ENCODE assay signal across 10 mouse cellular contexts in genomic region chr1:160561381-160561780, GRCm38 (mm10).
DNase-seq lines count a peak whose midpoint lies in the region; ATAC-seq and TF ChIP-seq lines count a peak whose summit lies in the region.
"Had no signal": no experiment of that assay in that cellular context is flagged by ENCODE, and none has a peak within 500 bp of the region (broad histone marks: within the 10 kb centered on the region; RNA-seq: fewer than 3 reads in every experiment).

No protein-coding gene starts in this region.

- H3K9ac ChIP-seq in kidney, embryonic 14.5 days (ENCODE audit: low read depth, low read length) = no peak overlapping the region
- H3K9ac ChIP-seq in ES-E14 (ENCODE audit: insufficient read depth, low read depth, low read length, poor library complexity, severe bottlenecking) = no peak overlapping the region
- H3K9ac ChIP-seq: liver, embryonic 15.5 days; stomach, embryonic 15.5 days had no signal

- TF ChIP-seq CTCF in bone marrow, adult 2 months (IDR thresholded peaks at IDR 0.05; ENCODE audit: control insufficient read depth, insufficient read depth, low read length) = peak; percentile 24

- DNase-seq in kidney, postnatal 36 days = peak; percentile 6 to 17
- peak; percentile 27 for DNase-seq in ES-E14 (ENCODE audit: low read depth, low spot score)
- peak; percentile 8 for DNase-seq in lung, postnatal 14 days
- no peak for DNase-seq in urinary bladder, postnatal 25 days (ENCODE audit: low spot score)
- DNase-seq in spleen, postnatal 10 days (ENCODE audit: low spot score in 2 of 2) = no peak

- H3K27me3 ChIP-seq in kidney, embryonic 14.5 days (ENCODE audit: control insufficient read depth, insufficient read depth, low read length) = no peaks in the 10 kb centered on the region
- H3K27me3 ChIP-seq: liver, embryonic 15.5 days; stomach, embryonic 15.5 days had no signal

- in situ Hi-C loops in ES-E14 (cut with MboI; ENCODE audit: low sequenced_read_pairs in 2 of 2, unreplicated experiment in 2 of 2) = loop anchor here in 1 of 2 experiments (25.0 kb wide), 1 partner anchor 151 kb away; no protein-coding TSS in a partner anchor

- no peak for TF ChIP-seq POLR2A in bone marrow, adult 2 months (IDR thresholded peaks at IDR 0.05; ENCODE audit: borderline replicate concordance, control insufficient read depth, low read depth, low read length)

- H3K4me2 ChIP-seq in kidney, embryonic 14.5 days (replicated peaks; ENCODE audit: low read depth, low read length) = no peak overlapping the region
- H3K4me2 ChIP-seq: liver, embryonic 15.5 days; stomach, embryonic 15.5 days had no signal

- no peak for ATAC-seq in kidney, embryonic 14.5 days (ENCODE audit: low FRiP score, low TSS enrichment)

- no peaks in the 10 kb centered on the region for H3K4me1 ChIP-seq in kidney, embryonic 14.5 days (ENCODE audit: control insufficient read depth, insufficient read depth, low read length)
- no peaks in the 10 kb centered on the region for H3K4me1 ChIP-seq in ES-E14 (ENCODE audit: control insufficient read depth in 2 of 2, insufficient read depth in 2 of 2, low read length in 2 of 2, poor library complexity in 1 of 2)
- no peaks in the 10 kb centered on the region for H3K4me1 ChIP-seq in bone marrow, adult 2 months (ENCODE audit: control insufficient read depth, insufficient read depth, low read length)
- H3K4me1 ChIP-seq: liver, embryonic 15.5 days; stomach, embryonic 15.5 days had no signal

- no peaks in the 10 kb centered on the region for H3K36me3 ChIP-seq in kidney, embryonic 14.5 days (ENCODE audit: control insufficient read depth, insufficient read depth, low read length)
- no peaks in the 10 kb centered on the region for H3K36me3 ChIP-seq in ES-E14 (ENCODE audit: control insufficient read depth, insufficient read depth, low read length, poor library complexity, severe bottlenecking)
- H3K36me3 ChIP-seq: liver, embryonic 15.5 days; stomach, embryonic 15.5 days had no signal

- H3K27ac ChIP-seq in kidney, embryonic 14.5 days (ENCODE audit: low read depth, low read length) = no peak overlapping the region
- H3K27ac ChIP-seq in ES-E14 (ENCODE audit: insufficient read depth, low read depth, low read length, poor library complexity, severe bottlenecking) = no peak overlapping the region
- no peak overlapping the region for H3K27ac ChIP-seq in bone marrow, adult 2 months (ENCODE audit: control insufficient read depth, insufficient read depth, low read depth, low read length, poor library complexity)
- H3K27ac ChIP-seq: liver, embryonic 15.5 days; stomach, embryonic 15.5 days had no signal

- WGBS in kidney, embryonic 14.5 days = 74% methylated on average over 1 of the region's 1 CpGs
- WGBS in bone marrow, adult 2 months = 84% methylated on average over 1 of the region's 1 CpGs

- H3K9me3 ChIP-seq in kidney, embryonic 14.5 days (ENCODE audit: control insufficient read depth, low read length) = no peaks in the 10 kb centered on the region
- no peaks in the 10 kb centered on the region for H3K9me3 ChIP-seq in ES-E14 (ENCODE audit: control insufficient read depth, insufficient read depth, low read depth, low read length)
- H3K9me3 ChIP-seq: liver, embryonic 15.5 days; stomach, embryonic 15.5 days had no signal

- H3K4me3 ChIP-seq in kidney, embryonic 14.5 days (ENCODE audit: low read length) = no peak overlapping the region
- H3K4me3 ChIP-seq in ES-E14 (ENCODE audit: insufficient read depth in 1 of 2, low read depth in 1 of 2, low read length in 2 of 2, poor library complexity in 1 of 2, severe bottlenecking in 1 of 2) = no peak overlapping the region
- no peak overlapping the region for H3K4me3 ChIP-seq in bone marrow, adult 2 months (replicated peaks; ENCODE audit: control insufficient read depth, low read depth, low read length)
- H3K4me3 ChIP-seq: erythroblast, embryonic 14.5 days; liver, embryonic 15.5 days; stomach, embryonic 15.5 days had no signal

TF ChIP-seq in ES-E14, 5 proteins besides CTCF, POLR2A, EP300 and RAD21:
- peak; percentile 93 for TF ChIP-seq ZC3H11A (IDR thresholded peaks at IDR 0.05; ENCODE audit: borderline replicate concordance, low read depth, low read length)
- no peak for TF ChIP-seq HCFC1 (IDR thresholded peaks at IDR 0.05; ENCODE audit: borderline replicate concordance, insufficient read depth, low read length)

Comparison
In these comparisons a context has a peak if more than half of its experiments do, and no peak if none do; other contexts are left out.
1. DNase-seq: peak in kidney, postnatal 36 days (2 of 2), ES-E14 (single experiment) and lung, postnatal 14 days (single experiment); none in urinary bladder, postnatal 25 days (single experiment) and spleen, postnatal 10 days (0 of 2).